Mouse (Mus musculus) E14TG2a.4 (cell line): ENCODE measurements at regions not wholly inside any gene's neighbourhood (a gene's known extent, or its start where the extent isn't known, plus 50 kb on each side); places are given as distances from the start of the nearest gene placed in this dataset.

Experiments used
- CTCF ChIP-seq: conservative IDR thresholded peaks from 2 replicates; pipeline ENCODE4 v1.5.1; 2014; ENCODE audit warnings: low read length
- NANOG ChIP-seq: IDR thresholded peaks from 2 replicates; pipeline ENCODE4 v1.6.1; 2014; ENCODE audit warnings: borderline replicate concordance, low read length, mixed read lengths

DNA sequence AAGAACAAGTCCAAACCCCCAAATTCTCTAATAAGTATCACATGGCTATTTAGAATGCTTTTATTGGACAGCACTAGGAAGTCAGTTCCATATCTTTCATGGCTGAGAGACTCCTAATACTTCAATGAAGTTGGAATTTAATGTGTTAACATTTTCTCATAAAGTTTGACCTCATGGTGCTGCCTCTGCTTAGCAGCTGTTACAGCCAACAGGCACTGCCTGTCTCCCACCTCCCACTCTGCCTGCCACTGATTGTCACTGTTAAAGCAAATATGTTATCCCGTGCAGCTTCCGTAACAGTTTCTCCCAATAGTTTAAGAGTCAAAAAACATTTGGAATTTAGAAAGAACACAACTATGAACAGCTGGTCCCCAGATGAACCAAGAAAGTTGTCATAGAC, 268.3 kb upstream of the Sema3a start:
- no peak for TF ChIP-seq NANOG
- TF ChIP-seq CTCF, result no peak
